Mouse (Mus musculus): Measurements from ENCODE around the gene Gm10031. TPM values are rescaled to one million over a fixed set of nuclear protein-coding genes. Genes with fewer than 3 reads are reported as not detected.

Gm10031 gene
- polyA plus RNA-seq, 1 experiment from 2014 or later, result 1.8 TPM

- no peaks in the 10 kb centered on the region for H3K9me3 ChIP-seq
- no peaks in the 10 kb centered on the region for H3K36me3 ChIP-seq
- ATAC-seq (ENCODE audit: insufficient read depth, low FRiP score, low read depth), result peak; percentile 97
- H3K27me3 ChIP-seq (replicated peaks), result no peaks in the 10 kb centered on the region
- 0 out of 2 replicates have a peak, but pooled peaks cover 4% of the 10 kb centered on the region for H3K4me1 ChIP-seq
- peak within 1 kb of the TSS; percentile 98 for H3K4me3 ChIP-seq (replicated peaks)
- H3K27ac ChIP-seq, result peak within 1 kb of the TSS; percentile 94
- H3K4me2 ChIP-seq, result peak within 1 kb of the TSS; percentile 77
- 8% methylated on average over 59 of the region's 60 CpGs for WGBS
- H3K9ac ChIP-seq, result peak within 1 kb of the TSS; percentile 99
Observed at GRCm38 (mm10) chr1:156558024-156558930, 34.5 kb downstream of the Gm10031 start, which contains the start of gene Abl2. Abl2 (plus strand) TSS chr1:156558786.

GRCm38 (mm10) chr1:156558950-156559640, 35.3 kb downstream of the Gm10031 start:
- Histone ChIP-seq H3K27ac (peak overlapping the region; percentile 94), H3K4me1 (0 out of 2 replicates have a peak, but pooled peaks cover 4% of the 10 kb centered on the region), H3K27me3 (replicated peaks) (no peaks in the 10 kb centered on the region), H3K9ac (peak overlapping the region; percentile 99), H3K9me3 (no peaks in the 10 kb centered on the region), H3K4me2 (peak overlapping the region; percentile 77), H3K4me3 (replicated peaks) (peak overlapping the region; percentile 98), H3K36me3 (no peaks in the 10 kb centered on the region)
- ATAC-seq (ENCODE audit: insufficient read depth, low FRiP score, low read depth), result peak; percentile 47
- under 1% methylated on average over 63 of the region's 66 CpGs for WGBS

- ATAC-seq (ENCODE audit: insufficient read depth, low FRiP score, low read depth), result no peak
- Histone ChIP-seq H3K4me2 (peak overlapping the region; percentile 77), H3K36me3 (no peaks in the 10 kb centered on the region), H3K9ac (peak overlapping the region; percentile 99; the same call in 1 of the 2 replicates), H3K9me3 (no peaks in the 10 kb centered on the region), H3K27ac (peak overlapping the region; percentile 94), H3K4me1 (0 out of 2 replicates have a peak, but pooled peaks cover 4% of the 10 kb centered on the region), H3K4me3 (replicated peaks) (peak overlapping the region; percentile 98), H3K27me3 (replicated peaks) (no peaks in the 10 kb centered on the region)
- WGBS, result 7% methylated on average over 8 of the region's 8 CpGs
Observed at GRCm38 (mm10) chr1:156559641-156560020, 35.8 kb downstream of the Gm10031 start.

- Histone ChIP-seq H3K4me1 (0 out of 2 replicates have a peak, but pooled peaks cover 4% of the 10 kb centered on the region), H3K4me2 (no peak overlapping the region), H3K9ac (no peak overlapping the region), H3K27me3 (replicated peaks) (no peaks in the 10 kb centered on the region), H3K4me3 (replicated peaks) (no peak overlapping the region; the same call in 1 of the 2 replicates), H3K36me3 (no peaks in the 10 kb centered on the region), H3K9me3 (no peaks in the 10 kb centered on the region), H3K27ac (no peak overlapping the region)
- WGBS, result 89% methylated on average over 9 of the region's 9 CpGs
- no peak for ATAC-seq (ENCODE audit: insufficient read depth, low FRiP score, low read depth)
Observed at GRCm38 (mm10) chr1:156560500-156560899, 36.7 kb downstream of the Gm10031 start.

GRCm38 (mm10) chr1:156565328-156565727, 41.5 kb downstream of the Gm10031 start:
- no peak overlapping the region for H3K4me2 ChIP-seq
- 74% methylated on average over 2 of the region's 2 CpGs for WGBS
- H3K9ac ChIP-seq, result no peak overlapping the region
- H3K4me3 ChIP-seq (replicated peaks), result no peak overlapping the region
- no peak overlapping the region for H3K27ac ChIP-seq
- no peaks in the 10 kb centered on the region for H3K4me1 ChIP-seq
- H3K9me3 ChIP-seq, result no peaks in the 10 kb centered on the region
- ATAC-seq (ENCODE audit: insufficient read depth, low FRiP score, low read depth), result no peak
- no peaks in the 10 kb centered on the region for H3K27me3 ChIP-seq (replicated peaks)
- no peaks in the 10 kb centered on the region for H3K36me3 ChIP-seq

- Histone ChIP-seq H3K4me3 (replicated peaks) (no peak overlapping the region), H3K27me3 (replicated peaks) (no peaks in the 10 kb centered on the region), H3K4me2 (no peak overlapping the region), H3K27ac (no peak overlapping the region), H3K4me1 (no peaks in the 10 kb centered on the region), H3K36me3 (no peaks in the 10 kb centered on the region), H3K9ac (no peak overlapping the region), H3K9me3 (no peaks in the 10 kb centered on the region)
- 94% methylated on average over 3 of the region's 3 CpGs for WGBS
- no peak for ATAC-seq (ENCODE audit: insufficient read depth, low FRiP score, low read depth)
Observed at GRCm38 (mm10) chr1:156566132-156566531, 42.3 kb downstream of the Gm10031 start.

- no peak overlapping the region for H3K4me3 ChIP-seq (replicated peaks)
- H3K36me3 ChIP-seq, result no peaks in the 10 kb centered on the region
- ATAC-seq (ENCODE audit: insufficient read depth, low FRiP score, low read depth), result no peak
- no peaks in the 10 kb centered on the region for H3K27me3 ChIP-seq (replicated peaks)
- 77% methylated on average over 4 of the region's 4 CpGs for WGBS
- H3K4me2 ChIP-seq, result no peak overlapping the region
- H3K4me1 ChIP-seq, result no peaks in the 10 kb centered on the region
- H3K9ac ChIP-seq, result no peak overlapping the region
- H3K27ac ChIP-seq, result no peak overlapping the region
- no peaks in the 10 kb centered on the region for H3K9me3 ChIP-seq
Observed at GRCm38 (mm10) chr1:156569615-156570014, 45.8 kb downstream of the Gm10031 start.

- Histone ChIP-seq H3K27me3 (replicated peaks) (no peaks in the 10 kb centered on the region), H3K4me1 (no peaks in the 10 kb centered on the region), H3K4me3 (replicated peaks) (no peak overlapping the region), H3K36me3 (no peaks in the 10 kb centered on the region), H3K27ac (no peak overlapping the region), H3K4me2 (no peak overlapping the region), H3K9me3 (no peaks in the 10 kb centered on the region), H3K9ac (no peak overlapping the region)
- WGBS, result 79% methylated on average over 4 of the region's 4 CpGs
- no peak for ATAC-seq (ENCODE audit: insufficient read depth, low FRiP score, low read depth)
Observed at GRCm38 (mm10) chr1:156572952-156573351, 49.1 kb downstream of the Gm10031 start.

Other genes with a start within 250 kb of the Gm10031 start
- 0.52 and 0.68 TPM in 2 replicates for gene Tdrd5, start 220.3 kb upstream of the Gm10031 start, polyA plus RNA-seq (2015; fragmentation: Nextera tagmentation; extraction: Ambion mirVana)
- 0.05 and 0.10 TPM in 2 replicates for gene Nphs2, start 213.3 kb upstream of the Gm10031 start, polyA plus RNA-seq (2015; fragmentation: Nextera tagmentation; extraction: Ambion mirVana)
- 856 and 1,042 TPM in 2 replicates for gene Gm2000, start 158.0 kb upstream of the Gm10031 start, polyA plus RNA-seq (2015; fragmentation: Nextera tagmentation; extraction: Ambion mirVana)
- gene Axdnd1, start 102.9 kb upstream of the Gm10031 start, polyA plus RNA-seq (2015; fragmentation: Nextera tagmentation; extraction: Ambion mirVana), result 0.18 TPM in 1 of 2 replicates, not detected in the other
- 51.5 and 52.8 TPM in 2 replicates for gene Soat1, start 49.7 kb upstream of the Gm10031 start, polyA plus RNA-seq (2015; fragmentation: Nextera tagmentation; extraction: Ambion mirVana)
- gene Abl2, start 34.8 kb downstream of the Gm10031 start, polyA plus RNA-seq (2015; fragmentation: Nextera tagmentation; extraction: Ambion mirVana), result 3.0 and 3.4 TPM in 2 replicates
- gene Tor3a, start 150.3 kb downstream of the Gm10031 start, polyA plus RNA-seq (2015; fragmentation: Nextera tagmentation; extraction: Ambion mirVana), result 9.9 and 14.0 TPM in 2 replicates
- gene Fam20b, start 195.1 kb downstream of the Gm10031 start, polyA plus RNA-seq (2015; fragmentation: Nextera tagmentation; extraction: Ambion mirVana), result 34.0 and 37.8 TPM in 2 replicates